Mouse (Mus musculus): ENCODE results near the gene Tcstv3.
"Not testable (repeated sequence)": the region's sequence is repeated elsewhere in the genome, so short reads cannot be mapped to it uniquely, and the experiment has no call there.

Tcstv3 gene

DNA sequence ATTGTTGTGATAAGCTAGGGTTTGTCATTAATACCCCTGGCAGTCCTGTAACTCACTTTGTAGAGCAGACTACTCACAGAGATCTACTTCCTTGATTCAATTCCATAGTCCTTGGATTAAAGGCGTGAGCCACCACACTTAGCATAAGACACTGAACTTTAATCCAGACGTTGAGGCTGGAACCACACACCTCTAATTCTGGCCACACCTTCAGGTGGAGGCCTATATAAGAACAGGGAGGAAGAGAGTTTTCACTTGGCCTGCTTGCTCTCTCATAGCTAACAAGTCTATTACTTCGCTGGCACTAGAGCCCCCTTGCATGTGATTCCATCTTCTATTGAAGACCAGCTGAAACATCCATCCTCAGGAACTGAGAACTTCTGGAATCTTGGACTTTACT, at the start of gene Tcstv3:
Tcstv3 (plus strand) TSS at position 301 of the 400 bp plus-strand sequence.
- not testable (repeated sequence) for DNase-seq (ENCODE audit: low spot score in 2 of 2)

DNA sequence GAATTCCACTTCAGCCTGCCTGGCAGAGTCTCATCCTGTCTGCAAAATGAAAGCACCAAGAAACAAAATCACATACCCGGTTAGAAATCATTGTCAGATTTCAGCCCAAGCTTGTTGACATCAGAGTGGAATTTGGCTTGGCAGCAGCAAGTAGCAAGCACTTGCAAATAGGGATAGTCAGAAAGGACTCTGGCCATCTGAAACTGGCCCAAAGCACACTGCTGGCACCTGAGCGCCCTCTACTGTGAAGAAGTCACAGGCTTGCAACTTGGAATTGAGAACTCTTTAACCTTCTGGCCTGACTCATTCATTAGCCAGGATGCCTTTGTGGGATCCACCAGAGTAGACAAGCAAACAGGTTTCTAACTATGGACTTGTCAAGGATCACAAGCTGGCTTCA, 38.8 kb upstream of the Tcstv3 start:
- DNase-seq (ENCODE audit: low spot score in 2 of 2), result not testable (repeated sequence)

DNA sequence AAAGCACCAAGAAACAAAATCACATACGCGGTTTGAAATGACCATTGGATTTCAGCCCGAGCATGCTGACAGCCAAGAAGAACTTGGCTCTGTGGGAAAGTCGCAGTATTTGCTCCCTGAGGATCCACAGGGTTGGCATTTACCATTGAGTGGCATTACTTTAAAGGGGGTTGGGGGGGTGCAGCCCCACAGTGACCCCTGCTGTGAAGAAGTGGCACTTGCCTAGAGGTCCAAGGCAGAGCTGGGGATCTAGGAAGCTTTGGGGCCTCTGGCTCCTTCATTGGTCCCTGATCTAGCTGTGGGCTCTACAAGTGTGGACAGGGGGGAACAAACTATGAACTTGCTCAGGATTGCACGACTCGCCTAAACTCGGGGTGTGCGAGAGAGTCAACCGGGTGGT, 37.9 kb upstream of the Tcstv3 start:
- DNase-seq (ENCODE audit: low spot score in 2 of 2), result no peak

DNA sequence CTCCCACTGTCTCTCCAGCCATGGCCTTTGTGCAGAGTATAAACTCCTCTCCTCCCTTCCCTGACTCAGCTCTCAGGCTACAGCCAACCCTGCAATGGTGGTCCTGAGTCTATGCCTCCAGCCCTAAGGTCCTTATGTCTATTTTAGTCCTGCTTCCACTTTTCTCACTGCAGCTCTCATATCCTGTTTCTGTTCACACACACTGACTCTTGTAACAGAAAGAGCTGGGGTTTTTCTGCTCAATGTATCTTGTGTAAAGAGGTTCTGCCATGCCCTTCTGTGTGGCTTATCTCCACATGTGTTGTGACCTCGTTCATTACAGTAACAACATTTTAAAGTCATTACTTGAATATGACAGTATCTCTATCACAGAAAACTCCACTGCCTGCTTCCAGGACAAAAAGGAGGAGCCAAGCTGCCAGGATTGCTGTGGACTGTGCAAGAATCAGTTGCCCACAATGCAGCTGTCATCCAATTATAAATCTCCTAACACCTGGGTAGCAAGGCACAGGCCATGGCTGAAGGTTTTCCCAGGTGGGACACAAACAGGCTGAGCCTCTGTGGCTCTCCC, 17.3 kb upstream of the Tcstv3 start:
- no peak for DNase-seq (ENCODE audit: low spot score in 2 of 2)

DNA sequence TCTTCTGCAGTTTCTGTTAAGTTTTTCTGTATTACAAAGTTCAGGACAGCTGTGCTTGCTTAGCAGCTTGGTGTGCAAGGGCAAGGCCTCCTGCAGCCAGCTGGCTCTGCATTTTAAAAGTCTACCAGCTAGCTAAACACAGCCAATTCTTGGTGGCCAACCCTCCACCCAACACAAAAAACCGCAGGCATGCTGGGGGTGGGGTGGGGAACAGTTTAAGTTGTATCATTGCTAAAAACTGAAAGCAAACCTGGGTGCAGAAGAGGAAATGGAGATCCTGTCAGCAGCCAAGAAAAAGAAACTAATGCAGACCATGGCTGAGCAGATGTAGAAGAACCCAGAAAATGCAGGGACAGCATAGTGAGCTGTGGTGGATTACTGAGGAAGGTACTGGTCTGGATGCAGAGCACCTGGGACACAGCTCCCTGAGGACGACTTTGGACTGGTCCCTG, 16.7 kb upstream of the Tcstv3 start, which contains the start of gene BC147527:
BC147527 (plus strand) TSS at position 402 of the 452 bp plus-strand sequence.
- peak in 1 of 2 experiments; percentile 61 for DNase-seq (ENCODE audit: low spot score in 2 of 2)

DNA sequence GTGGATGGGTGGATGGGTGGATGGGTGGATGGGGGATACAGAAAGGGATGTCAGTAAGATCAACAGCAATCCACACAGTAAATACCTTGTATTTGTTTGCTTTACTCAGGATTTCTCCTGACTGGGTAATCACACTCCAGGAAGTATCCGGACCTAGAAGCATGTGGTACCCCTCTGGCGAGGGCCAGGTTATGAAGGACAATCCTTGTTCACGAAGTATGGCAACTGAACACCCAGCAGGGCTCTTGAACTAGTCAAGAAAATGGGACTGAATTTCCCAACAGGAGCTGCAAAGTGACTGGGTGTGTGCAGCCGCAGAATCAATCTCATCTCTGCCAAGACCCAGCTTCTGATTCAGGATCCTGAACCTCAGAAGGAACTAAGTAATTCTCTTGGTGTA, 15.8 kb upstream of the Tcstv3 start:
- no peak for DNase-seq (ENCODE audit: low spot score in 2 of 2)

DNA sequence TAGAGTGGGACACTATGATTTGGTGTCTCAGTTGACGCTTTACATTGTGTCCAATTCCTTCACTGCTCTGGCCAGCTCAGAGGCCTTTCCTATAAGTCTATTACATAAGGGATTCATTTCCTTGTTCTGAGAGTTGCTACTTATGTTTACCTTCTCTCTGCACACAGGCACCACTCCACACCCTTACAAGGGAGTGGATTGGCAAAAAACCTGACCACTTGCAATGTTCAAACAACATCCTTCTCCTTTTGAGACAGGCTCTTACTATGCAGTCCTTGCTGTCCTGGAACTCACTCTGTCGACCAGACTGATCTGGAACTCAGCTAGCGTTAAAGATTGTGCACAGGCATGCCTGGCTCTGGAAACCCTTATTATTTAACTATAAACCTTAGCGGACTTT, 5.9 kb upstream of the Tcstv3 start:
- DNase-seq (ENCODE audit: low spot score in 2 of 2), result no peak

DNA sequence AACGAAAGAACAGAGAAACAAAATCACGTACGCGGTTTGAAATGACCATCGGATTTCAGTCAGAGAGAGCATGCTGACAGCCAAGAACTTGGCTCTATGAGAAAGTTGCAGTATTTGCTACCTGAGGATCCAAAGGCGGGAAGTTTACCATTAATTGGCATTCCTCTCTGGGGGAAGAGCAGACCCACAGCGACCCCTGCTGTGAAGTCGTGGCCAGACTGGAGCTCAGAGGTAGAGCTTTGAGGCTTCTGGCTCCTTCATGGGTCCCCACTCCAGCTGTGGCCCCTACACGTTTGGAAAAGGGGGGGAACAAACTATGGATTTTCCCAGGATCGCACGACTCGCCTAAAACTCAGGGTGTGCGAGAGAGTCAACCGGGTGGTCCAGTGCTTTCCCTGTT, 3.1 kb upstream of the Tcstv3 start:
- DNase-seq (ENCODE audit: low spot score in 2 of 2), result peak in 1 of 2 experiments; percentile 44

DNA sequence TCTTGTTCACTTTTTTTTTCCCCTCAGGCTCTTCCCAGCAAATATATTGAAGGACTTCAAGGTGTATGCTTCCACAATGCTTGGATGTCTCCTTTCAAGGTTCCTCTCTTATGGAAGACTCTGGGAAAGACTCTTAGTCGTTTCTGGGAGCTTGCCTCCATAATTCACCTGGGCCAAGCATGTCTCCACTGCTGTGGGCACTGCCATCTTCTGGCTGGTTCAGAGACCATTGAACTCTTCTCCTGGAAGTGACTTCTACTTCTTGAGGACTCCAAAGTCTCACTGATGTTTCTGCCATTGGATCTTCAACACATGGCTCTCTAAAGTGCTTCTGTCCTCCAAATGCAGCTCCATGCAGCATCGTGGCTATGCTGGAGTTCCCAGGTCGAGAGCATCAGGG, 3.5 kb downstream of the Tcstv3 start:
- DNase-seq (ENCODE audit: low spot score in 2 of 2), result no peak

DNA sequence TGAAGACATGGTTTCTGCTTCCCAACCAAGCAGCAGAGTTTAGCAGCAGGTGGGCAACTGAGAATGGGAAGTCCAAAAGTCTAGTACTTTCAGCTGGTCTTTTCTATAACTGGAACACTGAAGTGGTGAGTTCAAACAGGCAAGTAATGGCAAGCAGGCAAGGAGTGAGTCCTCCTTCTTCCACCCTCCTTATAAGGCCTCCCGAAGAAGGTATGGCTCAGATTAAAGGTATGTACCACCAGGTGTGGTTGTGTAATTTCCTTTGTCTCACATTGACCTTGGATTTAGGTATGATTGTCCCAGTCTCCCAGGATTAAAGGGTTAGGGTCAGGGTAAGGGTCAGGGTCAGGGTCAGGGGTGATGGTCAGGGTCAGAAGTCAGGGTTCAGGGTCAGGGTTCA, 4.0 kb downstream of the Tcstv3 start:
- DNase-seq (ENCODE audit: low spot score in 2 of 2), result no peak
